Mouse (Mus musculus): Measurements from ENCODE around the gene Cd300a. TPM values are rescaled to one million over a fixed set of nuclear protein-coding genes. Genes with fewer than 3 reads are reported as not detected.
"Not testable (repeated sequence)": the region's sequence is repeated elsewhere in the genome, so short reads cannot be mapped to it uniquely, and the experiment has no call there.

Cd300a gene
- total RNA-seq, 2 experiments from 2014 or later: 0.59 to 0.81 TPM

- no peak for DNase-seq (ENCODE audit: low spot score)
Measured at GRCm38 (mm10) chr11:114903224-114903623, 13.4 kb downstream of the Cd300a start.

- DNase-seq (ENCODE audit: low spot score): no peak
Measured at GRCm38 (mm10) chr11:114907567-114907966, 17.7 kb downstream of the Cd300a start.

- no peak for DNase-seq (ENCODE audit: low spot score)
Measured at GRCm38 (mm10) chr11:114908086-114908485, 18.2 kb downstream of the Cd300a start.

GRCm38 (mm10) chr11:114909538-114909937 is 19.7 kb downstream of the Cd300a start:
- not testable (repeated sequence) for DNase-seq (ENCODE audit: low spot score)

- peak; percentile 71 for DNase-seq (ENCODE audit: low spot score)
Measured at GRCm38 (mm10) chr11:114912847-114913246, 23.0 kb downstream of the Cd300a start.

GRCm38 (mm10) chr11:114914978-114915377 is 25.1 kb downstream of the Cd300a start:
- DNase-seq (ENCODE audit: low spot score): no peak

- no peak for DNase-seq (ENCODE audit: low spot score)
Measured at GRCm38 (mm10) chr11:114917120-114917519, 27.3 kb downstream of the Cd300a start.

- no peak for DNase-seq (ENCODE audit: low spot score)
Measured at GRCm38 (mm10) chr11:114922439-114922838, 32.6 kb downstream of the Cd300a start.

- no peak for DNase-seq (ENCODE audit: low spot score)
Measured at GRCm38 (mm10) chr11:114923961-114924360, 34.1 kb downstream of the Cd300a start.

- no peak for DNase-seq (ENCODE audit: low spot score)
Measured at GRCm38 (mm10) chr11:114929581-114929980, 39.7 kb downstream of the Cd300a start.

- DNase-seq (ENCODE audit: low spot score): no peak
Measured at GRCm38 (mm10) chr11:114931041-114931440, 41.2 kb downstream of the Cd300a start.

- DNase-seq (ENCODE audit: low spot score): no peak
Measured at GRCm38 (mm10) chr11:114933591-114933990, 43.8 kb downstream of the Cd300a start.

- no peak for DNase-seq (ENCODE audit: low spot score)
Measured at GRCm38 (mm10) chr11:114934144-114934543, 44.3 kb downstream of the Cd300a start, which contains the start of gene Cd300lb. Cd300lb (minus strand) TSS chr11:114934386.

Other genes starting within 250 kb of the Cd300a start
- gene Rpl38, start 221.5 kb upstream of the Cd300a start, total RNA-seq (2021): 100 to 1,000 TPM; 619 to 713 TPM
- gene Ttyh2, start 214.6 kb upstream of the Cd300a start, total RNA-seq (2021): 10 to 100 TPM; 15.6 to 16.7 TPM
- gene Dnaic2, start 162.6 kb upstream of the Cd300a start, total RNA-seq (2021): under 1 TPM; 0.07 to 0.12 TPM
- 1 to 10 TPM in 1 of 2 experiments, under 1 TPM in 1; 0.57 to 1.1 TPM for gene Kif19a, start 124.7 kb upstream of the Cd300a start, total RNA-seq (2021)
- gene Btbd17, start 94.1 kb upstream of the Cd300a start, total RNA-seq (2021): not detected
- not detected for gene Gpr142, start 91.1 kb upstream of the Cd300a start, total RNA-seq (2021)
- gene Gprc5c, start 38.9 kb upstream of the Cd300a start, total RNA-seq (2021): 10 to 100 TPM; 39.7 to 43.7 TPM
- gene Cd300lb, start 44.3 kb downstream of the Cd300a start, total RNA-seq (2021): under 1 TPM; 0.09 to 0.24 TPM
- not detected for gene Cd300c, start 79.1 kb downstream of the Cd300a start, total RNA-seq (2021)
- under 1 TPM; 0.11 to 0.33 TPM for gene Cd300ld, start 99.9 kb downstream of the Cd300a start, total RNA-seq (2021)
- gene Cd300c2, start 111.8 kb downstream of the Cd300a start, total RNA-seq (2021): under 1 TPM; 0.21 to 0.32 TPM
- not detected for gene Cd300ld2, start 126.2 kb downstream of the Cd300a start, total RNA-seq (2021)
- gene Cd300ld4, start 137.0 kb downstream of the Cd300a start, total RNA-seq (2021): not detected
- gene Cd300ld5, start 147.7 kb downstream of the Cd300a start, total RNA-seq (2021): 1 to 10 TPM in 1 of 2 experiments, not detected in 1; 2.7 TPM
- 1 to 10 TPM; 1.8 to 2.0 TPM for gene Cd300ld3, start 158.4 kb downstream of the Cd300a start, total RNA-seq (2021)
- gene Cd300e, start 172.1 kb downstream of the Cd300a start, total RNA-seq (2021): not detected
- under 1 TPM in 1 of 2 experiments, not detected in 1; 0.36 TPM for gene Rab37, start 201.4 kb downstream of the Cd300a start, total RNA-seq (2021)
- not detected for gene Cd300lf, start 244.0 kb downstream of the Cd300a start, total RNA-seq (2021)